Mouse (Mus musculus): ENCODE data around the gene Spag6. TPM values are rescaled to one million over a fixed set of nuclear protein-coding genes. Genes with fewer than 3 reads are reported as not detected.

Spag6 gene
- total and polyA plus RNA-seq, 3 experiments: 0.10 TPM; not detected in 2

DNA sequence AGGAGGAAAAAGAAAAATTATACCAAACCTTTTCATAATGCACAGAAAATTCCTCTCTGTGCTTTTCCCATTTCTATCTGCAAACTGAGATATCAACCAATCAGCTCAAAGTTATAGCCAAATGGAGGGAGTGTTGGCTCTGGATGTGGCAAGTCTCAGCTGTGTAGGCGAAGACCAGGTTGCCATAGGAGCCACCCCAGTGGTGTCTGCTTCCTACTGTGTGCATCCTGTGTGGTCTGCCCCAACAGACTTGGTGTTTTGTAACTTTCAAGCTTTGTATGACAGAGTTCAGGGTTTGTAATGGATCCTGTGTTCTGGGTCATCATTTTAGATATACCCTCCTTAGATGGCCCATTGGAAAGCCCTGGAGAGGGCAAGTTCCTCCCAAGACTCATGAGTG, 30.6 kb downstream of the Spag6 start:
- Histone ChIP-seq H3K79me2 (ENCODE audit: control insufficient read depth, insufficient read depth, low read length, poor library complexity) (no peaks in the 10 kb centered on the region), H3K9ac (ENCODE audit: control insufficient read depth, low read depth, low read length, poor library complexity, severe bottlenecking) (no peak overlapping the region), H3K4me3 (ENCODE audit: control insufficient read depth in 1 of 2, insufficient read depth in 1 of 2, low read depth in 2 of 2, low read length in 2 of 2) (no peak overlapping the region), H3K9me3 (replicated peaks; ENCODE audit: insufficient read depth, low read length) (no peaks in the 10 kb centered on the region), H3K27me3 (ENCODE audit: control insufficient read depth in 1 of 2, insufficient read depth in 2 of 2, low read length in 2 of 2) (no peaks in the 10 kb centered on the region; a peak in 1 of 4 replicates), H3K27ac (ENCODE audit: control insufficient read depth, low read depth, low read length) (no peak overlapping the region), H3K36me3 (ENCODE audit: control insufficient read depth in 1 of 2, insufficient read depth in 2 of 2, low read length in 2 of 2) (no peaks in the 10 kb centered on the region), H3K4me1 (ENCODE audit: control insufficient read depth in 1 of 2, insufficient read depth in 2 of 2, low read length in 2 of 2) (no peaks in the 10 kb centered on the region)
- no peak for TF ChIP-seq SMC3 (IDR thresholded peaks at IDR 0.05; ENCODE audit: low read depth, low read length)
- DNase-seq (ENCODE audit: low read depth, low spot score): no peak

DNA sequence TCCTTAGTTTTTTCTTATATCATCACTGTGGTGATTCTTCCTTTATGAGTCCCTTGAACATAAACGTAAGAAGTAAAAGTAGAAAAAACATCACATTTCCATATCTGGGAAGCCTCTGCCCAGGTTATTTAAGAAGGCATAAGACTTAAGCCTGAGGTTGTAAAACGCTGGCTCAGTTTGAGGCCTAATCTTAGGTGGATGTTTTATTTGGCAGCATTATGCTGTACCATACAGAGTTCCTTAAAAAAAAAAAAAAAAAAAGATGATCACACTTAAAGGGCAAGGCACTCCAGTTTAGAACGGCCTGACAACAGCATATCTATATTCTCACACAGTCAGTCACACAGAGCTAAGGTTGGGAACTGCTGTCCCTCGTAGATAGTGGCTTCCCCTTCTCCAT, 32.0 kb downstream of the Spag6 start:
- Histone ChIP-seq H3K79me2 (ENCODE audit: control insufficient read depth, insufficient read depth, low read length, poor library complexity) (no peaks in the 10 kb centered on the region), H3K4me3 (ENCODE audit: control insufficient read depth in 1 of 2, insufficient read depth in 1 of 2, low read depth in 2 of 2, low read length in 2 of 2) (no peak overlapping the region), H3K4me1 (ENCODE audit: control insufficient read depth in 1 of 2, insufficient read depth in 2 of 2, low read length in 2 of 2) (no peaks in the 10 kb centered on the region), H3K9me3 (replicated peaks; ENCODE audit: insufficient read depth, low read length) (no peaks in the 10 kb centered on the region), H3K36me3 (ENCODE audit: control insufficient read depth in 1 of 2, insufficient read depth in 2 of 2, low read length in 2 of 2) (no peaks in the 10 kb centered on the region), H3K27me3 (ENCODE audit: control insufficient read depth in 1 of 2, insufficient read depth in 2 of 2, low read length in 2 of 2) (no peaks in the 10 kb centered on the region; a peak in 1 of 4 replicates), H3K9ac (ENCODE audit: control insufficient read depth, low read depth, low read length, poor library complexity, severe bottlenecking) (no peak overlapping the region), H3K27ac (ENCODE audit: control insufficient read depth, low read depth, low read length) (no peak overlapping the region)
- peak; percentile 33 for DNase-seq (ENCODE audit: low read depth, low spot score)
- TF ChIP-seq ZNF384 (IDR thresholded peaks at IDR 0.05; ENCODE audit: low read depth, low read length): peak; percentile 79
- TF ChIP-seq RCOR1 (IDR thresholded peaks at IDR 0.05; ENCODE audit: low read depth, low read length): no peak

DNA sequence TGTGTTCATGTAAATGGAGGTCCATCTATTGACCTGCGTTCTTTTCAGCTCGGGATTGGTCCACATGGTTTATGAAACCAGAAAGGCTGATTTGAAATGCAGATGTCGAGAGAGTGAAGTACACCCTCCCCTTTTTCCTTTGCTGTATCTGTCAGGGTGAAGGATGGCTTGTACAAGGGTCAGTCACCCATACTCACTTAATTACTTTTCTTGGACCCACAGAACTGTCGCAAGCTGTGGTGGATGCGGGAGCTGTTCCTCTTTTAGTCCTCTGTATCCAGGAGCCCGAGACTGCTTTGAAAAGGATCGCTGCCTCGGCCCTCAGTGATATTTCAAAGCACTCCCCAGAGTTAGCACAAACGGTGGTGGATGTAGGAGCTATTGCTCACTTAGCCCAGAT, 37.9 kb downstream of the Spag6 start:
- Histone ChIP-seq H3K27ac (ENCODE audit: control insufficient read depth, low read depth, low read length) (no peak overlapping the region), H3K79me2 (ENCODE audit: control insufficient read depth, insufficient read depth, low read length, poor library complexity) (no peaks in the 10 kb centered on the region), H3K9ac (ENCODE audit: control insufficient read depth, low read depth, low read length, poor library complexity, severe bottlenecking) (no peak overlapping the region), H3K4me1 (ENCODE audit: control insufficient read depth in 1 of 2, insufficient read depth in 2 of 2, low read length in 2 of 2) (peaks cover 0 to 8% of the 10 kb centered on the region in 2 experiments; a peak in 2 of 4 replicates), H3K36me3 (ENCODE audit: control insufficient read depth in 1 of 2, insufficient read depth in 2 of 2, low read length in 2 of 2) (peaks cover 0 to 6% of the 10 kb centered on the region in 2 experiments; a peak in 1 of 4 replicates), H3K27me3 (ENCODE audit: control insufficient read depth in 1 of 2, insufficient read depth in 2 of 2, low read length in 2 of 2) (no peaks in the 10 kb centered on the region; a peak in 1 of 4 replicates), H3K9me3 (replicated peaks; ENCODE audit: insufficient read depth, low read length) (no peaks in the 10 kb centered on the region), H3K4me3 (ENCODE audit: control insufficient read depth in 1 of 2, insufficient read depth in 1 of 2, low read depth in 2 of 2, low read length in 2 of 2) (no peak overlapping the region)
- no peak for TF ChIP-seq GABPA (IDR thresholded peaks at IDR 0.05; ENCODE audit: low read depth, low read length)
- no peak for TF ChIP-seq POLR2AphosphoS5 (IDR thresholded peaks at IDR 0.05; ENCODE audit: borderline replicate concordance, low read depth, low read length)
- no peak for TF ChIP-seq BHLHE40 (IDR thresholded peaks at IDR 0.05; ENCODE audit: borderline replicate concordance, low read depth, low read length)
- TF ChIP-seq HCFC1 (IDR thresholded peaks at IDR 0.05; ENCODE audit: low read depth, low read length): no peak
- no peak for TF ChIP-seq USF1 (IDR thresholded peaks at IDR 0.05; ENCODE audit: low read depth, low read length)
- no peak for TF ChIP-seq ZMIZ1 (IDR thresholded peaks at IDR 0.05; ENCODE audit: low read depth, low read length)
- TF ChIP-seq ETS1 (IDR thresholded peaks at IDR 0.05; ENCODE audit: low read depth, low read length): no peak
- TF ChIP-seq MAZ (IDR thresholded peaks at IDR 0.05; ENCODE audit: low read depth, low read length): no peak
- TF ChIP-seq MAX (IDR thresholded peaks at IDR 0.05; ENCODE audit: low read length): no peak
- TF ChIP-seq CHD2 (IDR thresholded peaks at IDR 0.05; ENCODE audit: low read length): no peak
- no peak for TF ChIP-seq ZNF384 (IDR thresholded peaks at IDR 0.05; ENCODE audit: low read depth, low read length)
- TF ChIP-seq POLR2AphosphoS2 (IDR thresholded peaks at IDR 0.05; ENCODE audit: low read length): no peak
- TF ChIP-seq GATA1 (IDR thresholded peaks at IDR 0.05; ENCODE audit: low read depth, low read length): no peak
- TF ChIP-seq CHD1 (IDR thresholded peaks at IDR 0.05; ENCODE audit: low read depth, low read length): no peak
- TF ChIP-seq NRF1 (IDR thresholded peaks at IDR 0.05; ENCODE audit: insufficient read depth, low read depth, low read length, poor library complexity, severe bottlenecking): no peak
- no peak for TF ChIP-seq MYC (IDR thresholded peaks at IDR 0.05; ENCODE audit: low read depth, low read length)
- no peak for TF ChIP-seq JUND (IDR thresholded peaks at IDR 0.05; ENCODE audit: low read depth, low read length)
- TF ChIP-seq CTCF (IDR thresholded peaks at IDR 0.05 in 2 of 3, conservative IDR thresholded peaks at IDR 0.05 in 1 of 3; ENCODE audit: control insufficient read depth in 1 of 3, insufficient read depth in 1 of 3, low read depth in 2 of 3, low read length in 3 of 3, poor library complexity in 1 of 3, severe bottlenecking in 1 of 3): no peak
- no peak for TF ChIP-seq UBTF (IDR thresholded peaks at IDR 0.05; ENCODE audit: borderline replicate concordance, insufficient read depth, low read depth, low read length)
- no peak for TF ChIP-seq SIN3A (IDR thresholded peaks at IDR 0.05; ENCODE audit: low read length)
- no peak for DNase-seq (ENCODE audit: low read depth, low spot score)

Measured in MEL (cell line).